Mouse (Mus musculus) heart, embryonic 15.5 days (tissue): ENCODE results near the gene Zscan26. TPM values are rescaled to one million over a fixed set of nuclear protein-coding genes. Genes with fewer than 3 reads are reported as not detected.
"Not testable (repeated sequence)": the region's sequence is repeated elsewhere in the genome, so short reads cannot be mapped to it uniquely, and the experiment has no call there.

Experiments used
- ATAC-seq: fragments of 200-750 bp; cut with Nextera tagmentation; replicated peaks from 2 replicates; pipeline ENCODE4 v1.8.0; 2017; ENCODE audit warnings: low read depth, moderate TSS enrichment; ENCODE audit not compliant: insufficient number of reproducible peaks, insufficient read depth, low FRiP score
- H3K27ac ChIP-seq: fragments of 300-500 bp; sonication (generic); 2 replicates; pipeline ENCODE4 v1.5.1; 2015; ENCODE audit warnings: mild to moderate bottlenecking, inconsistent platforms
- H3K27me3 ChIP-seq: fragments of 300-500 bp; sonication (generic); 2 replicates; pipeline ENCODE4 v1.6.1; 2015; ENCODE audit warnings: inconsistent platforms
- H3K36me3 ChIP-seq: fragments of 300-500 bp; sonication (generic); 2 replicates; pipeline ENCODE4 v1.6.1; 2015; ENCODE audit warnings: mild to moderate bottlenecking, inconsistent platforms
- H3K4me1 ChIP-seq: fragments of 300-500 bp; sonication (generic); replicated peaks from 2 replicates; pipeline ENCODE4 v1.6.1; 2015; ENCODE audit warnings: inconsistent platforms
- H3K4me2 ChIP-seq: fragments of 300-500 bp; sonication (generic); 2 replicates; pipeline ENCODE4 v1.6.1; 2015; ENCODE audit warnings: inconsistent platforms, mild to moderate bottlenecking, moderate library complexity
- H3K4me3 ChIP-seq: fragments of 300-500 bp; sonication (generic); 2 replicates; pipeline ENCODE4 v1.5.1; 2015; ENCODE audit warnings: mild to moderate bottlenecking, inconsistent platforms
- H3K9ac ChIP-seq: fragments of 300-500 bp; sonication (generic); 2 replicates; pipeline ENCODE4 v1.6.1; 2015; ENCODE audit warnings: mild to moderate bottlenecking, inconsistent platforms
- H3K9me3 ChIP-seq: fragments of 300-500 bp; sonication (generic); replicated peaks from 2 replicates; pipeline ENCODE4 v1.6.1; 2016; ENCODE audit warnings: inconsistent platforms
- WGBS: fragments of 180-500 bp; shearing (Covaris S2); methylation state at CpG from one replicate; pipeline ENCODE4 v1.1.7; 2015; ENCODE audit warnings: mixed read lengths; 5-methylcytosine and 5-hydroxymethylcytosine counted together
- polyA plus RNA-seq: library from polyadenylated mRNA; unstranded; fragments of >200 nt; fragmentation: Nextera tagmentation; extraction: Ambion mirVana; gene quantifications from 2 replicates; pipeline ENCODE4 v1.2.1, GENCODE M21; 2015

Gene Zscan26
- polyA plus RNA-seq = 26.6 and 27.0 TPM in 2 replicates

- peak within 1 kb of the TSS; percentile 82 for H3K9ac ChIP-seq
- H3K4me2 ChIP-seq = peak within 1 kb of the TSS; percentile 64
- peak within 1 kb of the TSS; percentile 86 for H3K27ac ChIP-seq
- peak; percentile 86 for ATAC-seq
- 0% methylated on average over 23 of the region's 23 CpGs for whole genome bisulfite sequencing
- no peaks in the 10 kb centered on the region for H3K27me3 ChIP-seq
- peak within 1 kb of the TSS; percentile 87 for H3K4me3 ChIP-seq
- peaks cover 6% of the 10 kb centered on the region; the same call in 1 of the 2 replicates for H3K36me3 ChIP-seq
- H3K4me1 ChIP-seq = peaks cover 10% of the 10 kb centered on the region; the same call in 1 of the 2 replicates
- H3K9me3 ChIP-seq = no peaks in the 10 kb centered on the region
Measured at GRCm38 (mm10) chr13:21453449-21453848, at the start of gene Zscan26. Zscan26 (minus strand) TSS chr13:21453730.

GRCm38 (mm10) chr13:21502296-21502695 is 48.8 kb upstream of the Zscan26 start:
- no peak for ATAC-seq
- 80% methylated on average over 5 of the region's 5 CpGs for WGBS
- H3K4me2 ChIP-seq = no peak overlapping the region
- no peaks in the 10 kb centered on the region for H3K36me3 ChIP-seq
- H3K9ac ChIP-seq = no peak overlapping the region
- no peak overlapping the region for H3K4me3 ChIP-seq
- H3K9me3 ChIP-seq = no peaks in the 10 kb centered on the region
- peaks cover 4% of the 10 kb centered on the region; the same call in 1 of the 2 replicates for H3K4me1 ChIP-seq
- H3K27ac ChIP-seq = no peak overlapping the region
- no peaks in the 10 kb centered on the region for H3K27me3 ChIP-seq

- H3K9ac ChIP-seq, H3K4me3 ChIP-seq, ATAC-seq, H3K27ac ChIP-seq, H3K4me2 ChIP-seq, H3K27me3 ChIP-seq, H3K4me1 ChIP-seq, H3K9me3 ChIP-seq, H3K36me3 ChIP-seq: not testable (repeated sequence)
- WGBS = 87% methylated on average over 17 of the region's 17 CpGs
Measured at GRCm38 (mm10) chr13:21501182-21501581, 47.7 kb upstream of the Zscan26 start, which contains the start of gene Gm11273. Gm11273 (minus strand) TSS chr13:21501418.

- WGBS = 90% methylated on average over 21 of the region's 21 CpGs
Measured at GRCm38 (mm10) chr13:21495080-21495479, 41.5 kb upstream of the Zscan26 start, which contains the start of gene AK157302. AK157302 (plus strand) TSS chr13:21495223.

GRCm38 (mm10) chr13:21492847-21493246 is 39.3 kb upstream of the Zscan26 start:
- H3K9ac ChIP-seq = no peak overlapping the region
- H3K27me3 ChIP-seq = no peaks in the 10 kb centered on the region
- no peaks in the 10 kb centered on the region for H3K4me1 ChIP-seq
- no peak for ATAC-seq
- H3K36me3 ChIP-seq = no peaks in the 10 kb centered on the region
- H3K9me3 ChIP-seq = no peaks in the 10 kb centered on the region
- no peak overlapping the region for H3K4me3 ChIP-seq
- H3K4me2 ChIP-seq = no peak overlapping the region
- 90% methylated on average over 5 of the region's 5 CpGs for WGBS
- no peak overlapping the region for H3K27ac ChIP-seq

More at GRCm38 (mm10) chr13:21495080-21495479, 41.5 kb upstream of the Zscan26 start, which contains the start of gene AK157302:
- H3K9me3 ChIP-seq = no peaks in the 10 kb centered on the region
- no peaks in the 10 kb centered on the region for H3K4me1 ChIP-seq
- no peak within 1 kb of the TSS for H3K9ac ChIP-seq
- ATAC-seq = no peak
- no peak within 1 kb of the TSS for H3K4me3 ChIP-seq
- H3K36me3 ChIP-seq = no peaks in the 10 kb centered on the region
- H3K4me2 ChIP-seq = no peak within 1 kb of the TSS
- H3K27me3 ChIP-seq = no peaks in the 10 kb centered on the region
- no peak within 1 kb of the TSS for H3K27ac ChIP-seq

GRCm38 (mm10) chr13:21486881-21487280 is 33.4 kb upstream of the Zscan26 start:
- Histone ChIP-seq H3K4me1 (no peaks in the 10 kb centered on the region), H3K27ac (no peak overlapping the region), H3K4me2 (no peak overlapping the region), H3K27me3 (no peaks in the 10 kb centered on the region), H3K9ac (no peak overlapping the region), H3K36me3 (peaks cover 11% of the 10 kb centered on the region), H3K4me3 (no peak overlapping the region), H3K9me3 (no peaks in the 10 kb centered on the region)
- 84% methylated on average over 1 of the region's 1 CpGs for WGBS
- ATAC-seq = no peak

GRCm38 (mm10) chr13:21478759-21479670 is 25.5 kb upstream of the Zscan26 start, which contains the start of the genes Zkscan4 and Gm10065:
Zkscan4 (plus strand) TSS chr13:21478907.
Gm10065 (minus strand) TSS chr13:21479441.
- peak within 1 kb of the TSS; percentile 79 for H3K27ac ChIP-seq
- H3K9ac ChIP-seq = peak within 1 kb of the TSS; percentile 64
- not testable (repeated sequence) for H3K36me3 ChIP-seq, H3K4me1 ChIP-seq, H3K27me3 ChIP-seq, H3K9me3 ChIP-seq
- H3K4me3 ChIP-seq = peak within 1 kb of the TSS; percentile 60
- H3K4me2 ChIP-seq = peak within 1 kb of the TSS; percentile 71
- 3% methylated on average over 31 of the region's 31 CpGs for WGBS
- ATAC-seq = peak; percentile 83

GRCm38 (mm10) chr13:21472427-21472826 is 18.9 kb upstream of the Zscan26 start:
- Histone ChIP-seq H3K27me3 (no peaks in the 10 kb centered on the region), H3K4me1 (peaks cover 7% of the 10 kb centered on the region), H3K36me3 (no peaks in the 10 kb centered on the region), H3K4me2 (no peak overlapping the region), H3K9me3 (no peaks in the 10 kb centered on the region), H3K27ac (no peak overlapping the region), H3K4me3 (no peak overlapping the region), H3K9ac (no peak overlapping the region)
- no peak for ATAC-seq
- WGBS = 28% methylated on average over 4 of the region's 4 CpGs

GRCm38 (mm10) chr13:21469097-21469496 is 15.6 kb upstream of the Zscan26 start:
- peak overlapping the region; percentile 95 for H3K4me2 ChIP-seq
- H3K36me3 ChIP-seq = no peaks in the 10 kb centered on the region
- no peak overlapping the region for H3K27ac ChIP-seq
- no peaks in the 10 kb centered on the region for H3K27me3 ChIP-seq
- WGBS = 17% methylated on average over 9 of the region's 9 CpGs
- ATAC-seq = no peak
- H3K4me1 ChIP-seq = peaks cover 7% of the 10 kb centered on the region
- peak overlapping the region; percentile 71 for H3K4me3 ChIP-seq
- no peak overlapping the region for H3K9ac ChIP-seq
- H3K9me3 ChIP-seq = no peaks in the 10 kb centered on the region

- Histone ChIP-seq H3K9me3 (no peaks in the 10 kb centered on the region), H3K4me1 (peaks cover 7% of the 10 kb centered on the region), H3K27me3 (no peaks in the 10 kb centered on the region), H3K9ac (peak within 1 kb of the TSS; percentile 81), H3K27ac (peak within 1 kb of the TSS; percentile 56), H3K36me3 (no peaks in the 10 kb centered on the region), H3K4me3 (peak within 1 kb of the TSS; percentile 71), H3K4me2 (peak within 1 kb of the TSS; percentile 95)
- under 1% methylated on average over 54 of the region's 54 CpGs for WGBS
- ATAC-seq = peak; percentile 98
Measured at GRCm38 (mm10) chr13:21468061-21469019, 14.8 kb upstream of the Zscan26 start, which contains the start of gene Nkapl. Nkapl (minus strand) TSS chr13:21468509.
